Mouse (Mus musculus): ENCODE results near the gene Mmp13. TPM values are rescaled to one million over a fixed set of nuclear protein-coding genes. Genes with fewer than 3 reads are reported as not detected.
"Not testable (repeated sequence)": the region's sequence is repeated elsewhere in the genome, so short reads cannot be mapped to it uniquely, and the experiment has no call there.

Mmp13 gene
- not detected in 2 replicates for polyA plus RNA-seq (2016; fragmentation: Nextera tagmentation; extraction: Ambion mirVana)

GRCm38 (mm10) chr9:7272214-7272613 is at the start of gene Mmp13:
TSS of gene Mmp13 (plus strand) at chr9:7272514.
- H3K9ac ChIP-seq = no peak within 1 kb of the TSS
- no peak within 1 kb of the TSS for H3K4me3 ChIP-seq (replicated peaks)
- 88% methylated on average over 1 of the region's 1 CpGs for WGBS
- H3K27ac ChIP-seq = no peak within 1 kb of the TSS
- no peak for ATAC-seq (ENCODE audit: low FRiP score)
- H3K36me3 ChIP-seq (replicated peaks) = no peaks in the 10 kb centered on the region
- no peak within 1 kb of the TSS for H3K4me2 ChIP-seq
- H3K4me1 ChIP-seq = no peaks in the 10 kb centered on the region
- no peaks in the 10 kb centered on the region for H3K9me3 ChIP-seq
- no peaks in the 10 kb centered on the region for H3K27me3 ChIP-seq

GRCm38 (mm10) chr9:7238619-7239018 is 33.7 kb upstream of the Mmp13 start:
- no peak for ATAC-seq (ENCODE audit: low FRiP score)
- no peaks in the 10 kb centered on the region for H3K4me1 ChIP-seq
- H3K4me2 ChIP-seq = no peak overlapping the region
- no peaks in the 10 kb centered on the region for H3K27me3 ChIP-seq
- H3K9ac ChIP-seq = no peak overlapping the region
- no peaks in the 10 kb centered on the region for H3K9me3 ChIP-seq
- H3K36me3 ChIP-seq (replicated peaks) = no peaks in the 10 kb centered on the region
- WGBS = 89% methylated on average over 1 of the region's 1 CpGs
- no peak overlapping the region for H3K4me3 ChIP-seq (replicated peaks)
- H3K27ac ChIP-seq = no peak overlapping the region

- Histone ChIP-seq H3K4me3 (replicated peaks) (no peak overlapping the region), H3K36me3 (replicated peaks) (no peaks in the 10 kb centered on the region), H3K4me1 (no peaks in the 10 kb centered on the region), H3K4me2 (no peak overlapping the region), H3K27me3 (no peaks in the 10 kb centered on the region), H3K9ac (no peak overlapping the region), H3K27ac (no peak overlapping the region), H3K9me3 (no peaks in the 10 kb centered on the region)
- WGBS = 97% methylated on average over 2 of the region's 2 CpGs
- ATAC-seq (ENCODE audit: low FRiP score) = no peak
Observed at GRCm38 (mm10) chr9:7239967-7240366, 32.3 kb upstream of the Mmp13 start.

GRCm38 (mm10) chr9:7252797-7253654 is 19.3 kb upstream of the Mmp13 start:
- no peaks in the 10 kb centered on the region for H3K9me3 ChIP-seq
- H3K27ac ChIP-seq = no peak overlapping the region
- no peak overlapping the region for H3K4me3 ChIP-seq (replicated peaks)
- no peaks in the 10 kb centered on the region for H3K36me3 ChIP-seq (replicated peaks)
- WGBS = 47% methylated on average over 1 of the region's 1 CpGs
- no peaks in the 10 kb centered on the region for H3K4me1 ChIP-seq
- no peak for ATAC-seq (ENCODE audit: low FRiP score)
- H3K4me2 ChIP-seq = no peak overlapping the region
- no peak overlapping the region for H3K9ac ChIP-seq
- no peaks in the 10 kb centered on the region for H3K27me3 ChIP-seq

GRCm38 (mm10) chr9:7261667-7262066 is 10.6 kb upstream of the Mmp13 start:
- no peaks in the 10 kb centered on the region for H3K9me3 ChIP-seq
- H3K4me1 ChIP-seq = no peaks in the 10 kb centered on the region
- H3K27ac ChIP-seq = no peak overlapping the region
- H3K9ac ChIP-seq = no peak overlapping the region
- no peak for ATAC-seq (ENCODE audit: low FRiP score)
- no peaks in the 10 kb centered on the region for H3K36me3 ChIP-seq (replicated peaks)
- no peak overlapping the region for H3K4me2 ChIP-seq
- H3K27me3 ChIP-seq = no peaks in the 10 kb centered on the region
- WGBS = 87% methylated on average over 1 of the region's 1 CpGs
- no peak overlapping the region for H3K4me3 ChIP-seq (replicated peaks)

GRCm38 (mm10) chr9:7270071-7270470 is 2.2 kb upstream of the Mmp13 start:
- Histone ChIP-seq H3K27me3 (no peaks in the 10 kb centered on the region), H3K9ac (no peak overlapping the region), H3K4me2 (no peak overlapping the region), H3K36me3 (replicated peaks) (no peaks in the 10 kb centered on the region), H3K9me3 (no peaks in the 10 kb centered on the region), H3K4me3 (replicated peaks) (no peak overlapping the region), H3K27ac (no peak overlapping the region), H3K4me1 (no peaks in the 10 kb centered on the region)
- WGBS = 65% methylated on average over 3 of the region's 3 CpGs
- no peak for ATAC-seq (ENCODE audit: low FRiP score)

- no peak overlapping the region for H3K4me3 ChIP-seq (replicated peaks)
- no peaks in the 10 kb centered on the region for H3K27me3 ChIP-seq
- no peak overlapping the region for H3K4me2 ChIP-seq
- H3K9ac ChIP-seq = no peak overlapping the region
- peak; percentile 64; the same call in 1 of the 2 replicates for ATAC-seq (ENCODE audit: low FRiP score)
- no peaks in the 10 kb centered on the region for H3K9me3 ChIP-seq
- 54% methylated on average over 7 of the region's 7 CpGs for WGBS
- H3K4me1 ChIP-seq = no peaks in the 10 kb centered on the region
- no peak overlapping the region for H3K27ac ChIP-seq
- no peaks in the 10 kb centered on the region for H3K36me3 ChIP-seq (replicated peaks)
Observed at GRCm38 (mm10) chr9:7282565-7283302, 10.4 kb downstream of the Mmp13 start.

GRCm38 (mm10) chr9:7283303-7283684 is 11.0 kb downstream of the Mmp13 start:
- H3K36me3 ChIP-seq (replicated peaks); H3K4me2 ChIP-seq; H3K9ac ChIP-seq; H3K27me3 ChIP-seq; H3K27ac ChIP-seq; ATAC-seq (ENCODE audit: low FRiP score); H3K9me3 ChIP-seq; H3K4me3 ChIP-seq (replicated peaks); H3K4me1 ChIP-seq: not testable (repeated sequence)
- WGBS = 48% methylated on average over 2 of the region's 2 CpGs

GRCm38 (mm10) chr9:7289501-7289900 is 17.2 kb downstream of the Mmp13 start:
- Histone ChIP-seq H3K36me3 (replicated peaks) (no peaks in the 10 kb centered on the region), H3K27me3 (no peaks in the 10 kb centered on the region), H3K4me2 (no peak overlapping the region), H3K27ac (no peak overlapping the region), H3K4me3 (replicated peaks) (no peak overlapping the region), H3K4me1 (no peaks in the 10 kb centered on the region), H3K9ac (no peak overlapping the region), H3K9me3 (no peaks in the 10 kb centered on the region)
- ATAC-seq (ENCODE audit: low FRiP score) = no peak
- 73% methylated on average over 2 of the region's 2 CpGs for WGBS

- H3K9ac ChIP-seq = no peak overlapping the region
- 92% methylated on average over 12 of the region's 12 CpGs for WGBS
- H3K4me3 ChIP-seq (replicated peaks) = no peak overlapping the region
Observed at GRCm38 (mm10) chr9:7289901-7290300, 17.6 kb downstream of the Mmp13 start.

GRCm38 (mm10) chr9:7292132-7292531 is 19.8 kb downstream of the Mmp13 start:
- no peaks in the 10 kb centered on the region for H3K36me3 ChIP-seq (replicated peaks)
- H3K4me1 ChIP-seq = no peaks in the 10 kb centered on the region
- no peak overlapping the region for H3K4me2 ChIP-seq
- 28% methylated on average over 1 of the region's 1 CpGs for WGBS
- H3K9me3 ChIP-seq = no peaks in the 10 kb centered on the region
- no peak overlapping the region for H3K27ac ChIP-seq
- ATAC-seq (ENCODE audit: low FRiP score) = no peak
- no peaks in the 10 kb centered on the region for H3K27me3 ChIP-seq
- no peak overlapping the region for H3K9ac ChIP-seq
- no peak overlapping the region for H3K4me3 ChIP-seq (replicated peaks)

More at GRCm38 (mm10) chr9:7289901-7290300, 17.6 kb downstream of the Mmp13 start:
- Histone ChIP-seq H3K27me3 (no peaks in the 10 kb centered on the region), H3K4me1 (no peaks in the 10 kb centered on the region), H3K27ac (no peak overlapping the region), H3K9me3 (no peaks in the 10 kb centered on the region), H3K4me2 (no peak overlapping the region), H3K36me3 (replicated peaks) (no peaks in the 10 kb centered on the region)
- no peak for ATAC-seq (ENCODE audit: low FRiP score)

GRCm38 (mm10) chr9:7331847-7332246 is 59.5 kb downstream of the Mmp13 start:
- no peak overlapping the region for H3K4me3 ChIP-seq (replicated peaks)
- H3K4me2 ChIP-seq = no peak overlapping the region
- no peaks in the 10 kb centered on the region for H3K9me3 ChIP-seq
- H3K9ac ChIP-seq = no peak overlapping the region
- no peaks in the 10 kb centered on the region for H3K27me3 ChIP-seq
- no peak for ATAC-seq (ENCODE audit: low FRiP score)
- H3K36me3 ChIP-seq (replicated peaks) = no peaks in the 10 kb centered on the region
- no peaks in the 10 kb centered on the region for H3K4me1 ChIP-seq
- no peak overlapping the region for H3K27ac ChIP-seq
